Mouse (Mus musculus) CH12.LX (cell line): Measurements from ENCODE around the gene Fam213b. TPM values are rescaled to one million over a fixed set of nuclear protein-coding genes. Genes with fewer than 3 reads are reported as not detected.

Experiments used
- DNase-seq: peaks from one replicate; pipeline ENCODE4 v3.0.0-alpha.2; 2013; ENCODE audit errors: extremely low read depth
- H3K27ac ChIP-seq: 2 replicates; pipeline ENCODE4 v1.5.1; 2012; ENCODE audit warnings: low read depth, mild to moderate bottlenecking, control low read depth, moderate library complexity; ENCODE audit not compliant: insufficient read depth
- H3K27me3 ChIP-seq: replicated peaks from 2 replicates; pipeline ENCODE3; 2012; ENCODE audit warnings: inconsistent platforms
- H3K36me3 ChIP-seq, 2 experiments: replicated peaks in 1 of 2; 2 replicates each; pipeline versions ENCODE3 to v1.6.1; 2012; ENCODE audit warnings: inconsistent platforms in 1 of 2, low read length in 1 of 2, mild to moderate bottlenecking in 1 of 2, mixed read lengths in 1 of 2, moderate library complexity in 1 of 2; ENCODE audit not compliant: control insufficient read depth in 1 of 2, insufficient read depth in 1 of 2
- H3K4me1 ChIP-seq, 2 experiments: 2 replicates each; pipeline ENCODE4 v1.6.1; 2012; ENCODE audit warnings: inconsistent platforms in 1 of 2, moderate library complexity in 1 of 2; ENCODE audit not compliant: insufficient read depth in 2 of 2, control insufficient read depth in 1 of 2
- H3K4me2 ChIP-seq: 2 replicates; pipeline ENCODE4 v1.6.1; 2012; ENCODE audit warnings: low read depth, mild to moderate bottlenecking, control low read depth; ENCODE audit not compliant: poor library complexity, insufficient read depth, severe bottlenecking
- H3K4me3 ChIP-seq, 3 experiments: fragments of 150-350 bp in 1 of 3; sonication (generic) in 1 of 3; replicated peaks in 1 of 3; 2 replicates each; pipeline versions ENCODE3 to v1.5.1; 2011 to 2012; ENCODE audit warnings: low read depth in 2 of 3, low read length in 2 of 3, mild to moderate bottlenecking in 2 of 3, moderate library complexity in 2 of 3, control low read depth in 1 of 3, improper control_type of control experiment in 1 of 3, inconsistent platforms in 1 of 3, mixed read lengths in 1 of 3; ENCODE audit not compliant: poor library complexity in 1 of 3
- H3K79me2 ChIP-seq: replicated peaks from 2 replicates; pipeline ENCODE4 v1.6.1; 2012; ENCODE audit warnings: mild to moderate bottlenecking, moderate library complexity; ENCODE audit not compliant: control insufficient read depth, poor library complexity, insufficient read depth, severe bottlenecking; ENCODE audit errors: extremely low read depth
- H3K9ac ChIP-seq: 2 replicates; pipeline ENCODE4 v1.6.1; 2012; ENCODE audit warnings: low read depth, mild to moderate bottlenecking, control low read depth, moderate library complexity; ENCODE audit not compliant: insufficient read depth
- H3K9me3 ChIP-seq: replicated peaks from 2 replicates; pipeline ENCODE3; 2012; ENCODE audit warnings: low read length, inconsistent platforms, mixed read lengths
- BHLHE40 ChIP-seq: IDR thresholded peaks from 2 replicates; pipeline ENCODE4 v1.6.1; 2011; ENCODE audit warnings: mild to moderate bottlenecking, low read depth, low read length, improper control_type of control experiment
- CHD1 ChIP-seq: IDR thresholded peaks from 2 replicates; pipeline ENCODE4 v1.6.1; 2012; ENCODE audit warnings: low read depth, low read length, improper control_type of control experiment, inconsistent platforms
- CHD2 ChIP-seq: IDR thresholded peaks from 2 replicates; pipeline ENCODE4 v1.6.1; 2011; ENCODE audit warnings: low read length, improper control_type of control experiment
- CTCF ChIP-seq, 2 experiments: IDR thresholded peaks in 1 of 2; conservative IDR thresholded peaks in 1 of 2; 2 replicates each; pipeline ENCODE4 v1.5.1; 2011 to 2012; ENCODE audit warnings: low read depth in 2 of 2, low read length in 2 of 2, improper control_type of control experiment in 1 of 2, inconsistent platforms in 1 of 2, mild to moderate bottlenecking in 1 of 2, moderate library complexity in 1 of 2
- ELF1 ChIP-seq: IDR thresholded peaks from 2 replicates; pipeline ENCODE4 v1.6.1; 2014; ENCODE audit warnings: low read depth, mild to moderate bottlenecking, inconsistent platforms, low read length, improper control_type of control experiment
- EP300 ChIP-seq: IDR thresholded peaks from 2 replicates; pipeline ENCODE4 v1.6.1; 2011; ENCODE audit warnings: low read length, improper control_type of control experiment
- ETS1 ChIP-seq: conservative IDR thresholded peaks from 2 replicates; pipeline ENCODE4 v1.6.1; 2012; ENCODE audit warnings: low read depth, mild to moderate bottlenecking, inconsistent platforms, low read length, improper control_type of control experiment, moderate library complexity
- GABPA ChIP-seq: IDR thresholded peaks from 2 replicates; pipeline ENCODE4 v1.6.1; 2012; ENCODE audit warnings: low read depth, low read length, improper control_type of control experiment, inconsistent platforms; ENCODE audit not compliant: insufficient replicate concordance
- HCFC1 ChIP-seq: IDR thresholded peaks from 2 replicates; pipeline ENCODE4 v1.6.1; 2012; ENCODE audit warnings: low read depth, mild to moderate bottlenecking, inconsistent platforms, low read length, improper control_type of control experiment
- IRF4 ChIP-seq: IDR thresholded peaks from 2 replicates; pipeline ENCODE4 v1.6.1; 2014; ENCODE audit warnings: low read depth, mild to moderate bottlenecking, inconsistent platforms, low read length, improper control_type of control experiment
- KAT2A ChIP-seq: IDR thresholded peaks from 2 replicates; pipeline ENCODE4 v1.6.1; 2012; ENCODE audit warnings: low read length, improper control_type of control experiment, inconsistent platforms; ENCODE audit not compliant: insufficient replicate concordance
- MAFK ChIP-seq: IDR thresholded peaks from 2 replicates; pipeline ENCODE4 v1.6.1; 2011; ENCODE audit warnings: low read length, improper control_type of control experiment; ENCODE audit not compliant: insufficient replicate concordance
- MAX ChIP-seq: IDR thresholded peaks from 2 replicates; pipeline ENCODE4 v1.6.1; 2011; ENCODE audit warnings: low read length, improper control_type of control experiment
- MAZ ChIP-seq: IDR thresholded peaks from 2 replicates; pipeline ENCODE4 v1.6.1; 2012; ENCODE audit warnings: low read depth, mild to moderate bottlenecking, inconsistent platforms, low read length, improper control_type of control experiment, moderate library complexity
- MXI1 ChIP-seq: IDR thresholded peaks from 2 replicates; pipeline ENCODE4 v1.6.1; 2011; ENCODE audit warnings: mild to moderate bottlenecking, low read depth, low read length, improper control_type of control experiment
- MYC ChIP-seq: IDR thresholded peaks from 2 replicates; pipeline ENCODE4 v1.6.1; 2011; ENCODE audit warnings: low read depth, mild to moderate bottlenecking, improper control_type of control experiment, low read length
- PAX5 ChIP-seq: IDR thresholded peaks from 2 replicates; pipeline ENCODE4 v1.6.1; 2012; ENCODE audit warnings: low read length, inconsistent platforms, mixed read lengths
- POLR2A ChIP-seq: IDR thresholded peaks from 2 replicates; pipeline ENCODE4 v1.6.1; 2011; ENCODE audit warnings: low read depth, mild to moderate bottlenecking, improper control_type of control experiment, low read length
- RAD21 ChIP-seq: IDR thresholded peaks from 2 replicates; pipeline ENCODE4 v1.6.1; 2011; ENCODE audit warnings: low read depth, mild to moderate bottlenecking, low read length, improper control_type of control experiment, moderate library complexity
- SIN3A ChIP-seq: IDR thresholded peaks from 2 replicates; pipeline ENCODE4 v1.6.1; 2012; ENCODE audit warnings: low read length, improper control_type of control experiment, inconsistent platforms
- SMC3 ChIP-seq: IDR thresholded peaks from 2 replicates; pipeline ENCODE4 v1.6.1; 2011; ENCODE audit warnings: low read depth, low read length, improper control_type of control experiment
- TBP ChIP-seq: conservative IDR thresholded peaks from 2 replicates; pipeline ENCODE4 v1.6.1; 2011; ENCODE audit warnings: low read depth, low read length, improper control_type of control experiment
- TCF12 ChIP-seq: IDR thresholded peaks from 2 replicates; pipeline ENCODE4 v1.6.1; 2014; ENCODE audit warnings: low read depth, mild to moderate bottlenecking, inconsistent platforms, low read length, improper control_type of control experiment
- UBTF ChIP-seq: IDR thresholded peaks from 2 replicates; pipeline ENCODE4 v1.6.1; 2012; ENCODE audit warnings: low read depth, mild to moderate bottlenecking, inconsistent platforms, low read length, improper control_type of control experiment, moderate library complexity
- USF1 ChIP-seq: IDR thresholded peaks from 2 replicates; pipeline ENCODE4 v1.6.1; 2014; ENCODE audit warnings: low read depth, mild to moderate bottlenecking, inconsistent platforms, low read length, improper control_type of control experiment
- ZC3H11A ChIP-seq: IDR thresholded peaks from 2 replicates; pipeline ENCODE4 v1.6.1; 2012; ENCODE audit warnings: low read depth, mild to moderate bottlenecking, inconsistent platforms, low read length, improper control_type of control experiment
- ZKSCAN1 ChIP-seq: IDR thresholded peaks from 2 replicates; pipeline ENCODE4 v1.6.1; 2012; ENCODE audit warnings: low read depth, inconsistent platforms, low read length, improper control_type of control experiment, borderline replicate concordance
- ZMIZ1 ChIP-seq: IDR thresholded peaks from 2 replicates; pipeline ENCODE4 v1.6.1; 2012; ENCODE audit warnings: low read depth, mild to moderate bottlenecking, inconsistent platforms, low read length, improper control_type of control experiment
- dilution Hi-C: fragments of 300-500 bp; cut with MboI; formaldehyde crosslinking; loops from 2 replicates; pipeline ENCODE4 v1.14.3; 2020; ENCODE audit warnings: low sequenced_read_pairs; ENCODE audit not compliant: extremely low pct_unique_long_range_greater_than_20kb, extremely low pct_ligation_motif_present
- in situ Hi-C: fragments of 300-500 bp; cut with MboI; formaldehyde crosslinking; loops from 3 replicates; pipeline ENCODE4 v1.14.3; 2019; ENCODE audit warnings: low sequenced_read_pairs, low pct_ligation_motif_present, low pct_unique_long_range_greater_than_20kb, mixed read lengths
- polyA plus RNA-seq: library from polyadenylated mRNA; unstranded; fragments of >175 nt; gene quantifications from 2 replicates; pipeline ENCODE4 v1.2.1, GENCODE M21; 2012; ENCODE audit warnings: low read depth; ENCODE audit not compliant: insufficient read length
- total RNA-seq, 2 experiments: library from RNA; depleted of rRNA; stranded (reverse); fragments of 300-350 nt in 1 of 2; fragments of >200 nt in 1 of 2; gene quantifications; 2 replicates each; pipeline ENCODE4 v1.2.3; 2012 to 2014

Fam213b gene
- total and polyA plus RNA-seq, 3 experiments: 5.5 to 49.8 (median 6.1) TPM

DNA sequence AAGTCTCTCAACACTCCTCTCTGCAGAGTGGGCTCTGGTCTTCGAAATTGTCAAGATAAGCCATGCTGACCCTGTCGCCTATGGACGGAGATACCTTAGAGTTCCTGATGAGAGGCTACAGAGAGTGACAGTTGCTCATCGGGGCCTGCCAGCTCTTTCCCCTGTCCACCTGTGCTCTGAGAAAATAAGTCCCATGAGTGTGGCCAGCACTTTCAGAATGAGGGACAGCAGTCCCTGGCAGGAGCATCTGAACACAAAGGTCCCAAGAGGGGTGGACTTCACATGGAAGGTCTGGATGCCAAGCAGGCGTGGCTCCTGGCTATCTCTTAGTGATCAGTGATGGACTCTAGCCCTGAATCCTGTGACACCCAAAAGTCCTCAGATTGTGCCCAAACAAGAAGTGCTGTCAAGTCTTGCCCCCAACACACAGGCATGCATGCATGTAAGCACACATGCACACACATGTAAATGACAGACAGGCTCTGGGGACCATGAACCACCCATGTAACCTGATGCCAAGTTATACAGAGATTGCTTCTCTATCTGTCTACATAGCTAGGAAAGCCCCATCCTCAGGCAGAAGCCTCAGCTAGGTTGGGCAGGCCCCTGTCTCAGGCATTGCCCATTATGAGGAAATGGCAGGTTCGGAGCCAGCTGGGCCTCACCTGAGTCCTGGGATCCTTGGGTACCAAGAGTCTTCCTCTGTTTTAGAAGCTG, 44.5 kb upstream of the Fam213b start:
- Histone ChIP-seq H3K4me2 (peak overlapping the region; percentile 47), H3K9ac (no peak overlapping the region; the same call in 1 of the 2 replicates), H3K79me2 (no peaks in the 10 kb centered on the region), H3K27ac (peak overlapping the region; percentile 95), H3K4me1 (peaks cover 29 to 49% of the 10 kb centered on the region in 2 experiments), H3K4me3 (peak overlapping the region; percentile 8 to 36 (median 18)), H3K9me3 (peaks cover 7% of the 10 kb centered on the region), H3K27me3 (no peaks in the 10 kb centered on the region), H3K36me3 (no peaks in the 10 kb centered on the region)
- peak; percentile 72 for DNase-seq
- dilution Hi-C loops (no loop called here), in situ Hi-C loops (loop anchor here (5.0 to 25.0 kb wide), 4 partner anchors 36 to 806 kb away; partner anchors contain the start of genes Trp73 and Wrap73)
- peak; percentile 58; the same call in 1 of the 2 replicates for TF ChIP-seq MAZ
- peak; percentile 76 for TF ChIP-seq BHLHE40
- TF ChIP-seq SIN3A: peak; percentile 73
- TF ChIP-seq MXI1: peak; percentile 61
- no peak for TF ChIP-seq ZMIZ1
- TF ChIP-seq ELF1: peak; percentile 25; the same call in 1 of the 2 replicates
- TF ChIP-seq CTCF (conservative IDR thresholded peaks at IDR 0.05 in 1 of 2, IDR thresholded peaks at IDR 0.05 in 1 of 2; ENCODE audit: low read depth in 2 of 2, low read length in 2 of 2): no peak
- no peak for TF ChIP-seq ZC3H11A
- no peak for TF ChIP-seq CHD2
- TF ChIP-seq CHD1: no peak
- TF ChIP-seq ETS1: peak; percentile 37
- TF ChIP-seq MYC: peak; percentile 40; the same call in 1 of the 2 replicates
- TF ChIP-seq UBTF: no peak; the same call in 1 of the 2 replicates
- no peak for TF ChIP-seq TBP
- peak; percentile 50; the same call in 1 of the 2 replicates for TF ChIP-seq MAX

DNA sequence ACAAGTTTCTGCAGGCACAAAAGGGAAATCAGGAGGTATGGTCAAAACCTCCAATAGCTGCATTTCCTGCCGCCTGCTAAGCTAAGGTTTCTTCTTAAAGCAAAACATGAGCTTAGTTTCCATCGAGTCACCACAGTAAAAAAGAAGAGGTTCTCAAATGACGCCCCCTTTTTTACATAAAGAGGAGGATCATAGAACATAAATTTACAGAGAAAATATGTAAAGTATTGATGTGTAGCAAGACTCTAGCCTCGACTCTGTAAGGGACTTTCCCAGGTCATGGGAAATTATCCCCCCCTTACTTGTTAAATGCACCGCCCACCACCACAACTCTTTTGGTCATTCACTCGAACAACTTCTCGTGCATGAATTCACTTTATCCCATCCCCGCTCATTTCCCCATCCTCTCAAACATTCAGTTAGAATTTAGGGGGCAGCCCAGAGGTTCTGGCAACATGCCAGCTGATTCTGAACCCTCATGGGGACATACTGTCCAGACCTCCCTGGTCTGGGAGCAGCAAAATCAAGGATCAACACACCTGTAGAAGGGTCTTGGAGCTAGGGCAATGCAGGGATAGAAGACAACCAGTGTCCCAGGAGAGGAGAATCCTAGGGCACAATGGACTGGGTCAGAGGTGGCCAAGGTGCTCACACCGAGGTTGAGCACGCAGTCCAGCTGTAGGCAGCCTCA, 43.8 kb upstream of the Fam213b start:
- DNase-seq: peak; percentile 86
- H3K27ac ChIP-seq: peak overlapping the region; percentile 95
- no peaks in the 10 kb centered on the region for H3K79me2 ChIP-seq
- H3K4me1 ChIP-seq: peaks cover 26 to 50% of the 10 kb centered on the region in 2 experiments
- dilution Hi-C loops (no loop called here), in situ Hi-C loops (loop anchor here (5.0 to 25.0 kb wide), 4 partner anchors 35 to 805 kb away; partner anchors contain the start of genes Trp73 and Wrap73)
- no peaks in the 10 kb centered on the region for H3K36me3 ChIP-seq
- no peaks in the 10 kb centered on the region for H3K27me3 ChIP-seq
- H3K4me3 ChIP-seq: peak overlapping the region; percentile 5 to 36 (median 8)
- no peak overlapping the region; the same call in 1 of the 2 replicates for H3K9ac ChIP-seq
- H3K9me3 ChIP-seq: peaks cover 7% of the 10 kb centered on the region
- H3K4me2 ChIP-seq: peak overlapping the region; percentile 8
- peak; percentile 80 for TF ChIP-seq TBP
- no peak for TF ChIP-seq SMC3
- TF ChIP-seq UBTF: no peak
- TF ChIP-seq PAX5: no peak
- TF ChIP-seq ETS1: peak; percentile 72
- TF ChIP-seq TCF12: peak; percentile 56; the same call in 1 of the 2 replicates
- peak; percentile 63; the same call in 1 of the 2 replicates for TF ChIP-seq MYC
- TF ChIP-seq CHD1: no peak; the same call in 1 of the 2 replicates
- no peak for TF ChIP-seq USF1
- TF ChIP-seq ZKSCAN1: no peak
- no peak for TF ChIP-seq GABPA
- no peak for TF ChIP-seq RAD21
- no peak for TF ChIP-seq IRF4
- TF ChIP-seq MAFK: no peak
- no peak; the same call in none of the 2 replicates for TF ChIP-seq HCFC1
- no peak for TF ChIP-seq KAT2A
- TF ChIP-seq CTCF (conservative IDR thresholded peaks at IDR 0.05 in 1 of 2, IDR thresholded peaks at IDR 0.05 in 1 of 2; ENCODE audit: low read depth in 2 of 2, low read length in 2 of 2): no peak
- peak; percentile 50; the same call in 1 of the 2 replicates for TF ChIP-seq MAX
- peak; percentile 64 for TF ChIP-seq EP300
- no peak; the same call in none of the 2 replicates for TF ChIP-seq POLR2A
